Mouse (Mus musculus): ENCODE measurements around the gene Gpr158.

Gpr158 gene

DNA sequence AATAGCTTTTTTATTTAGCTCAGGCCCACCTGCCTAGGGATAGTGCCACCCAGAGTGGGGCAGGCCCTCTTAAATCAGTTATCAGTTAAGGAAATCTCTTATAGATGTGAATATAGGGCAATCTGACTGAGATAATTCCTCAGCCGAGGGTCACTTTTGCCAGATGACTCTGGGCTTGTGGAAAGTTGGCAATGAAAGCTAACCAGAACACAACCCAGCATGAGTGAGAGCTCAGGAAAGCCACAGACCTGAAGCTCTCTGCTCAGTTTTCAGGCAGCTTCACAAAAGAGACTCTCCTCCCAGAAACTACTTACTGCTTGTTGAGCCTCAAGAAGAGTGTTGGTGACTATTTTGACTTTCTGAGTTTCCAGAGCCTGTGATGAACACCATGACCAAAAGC is 264.8 kb downstream of the Gpr158 start:
- no peak for DNase-seq (ENCODE audit: low spot score)

- no peak for DNase-seq (ENCODE audit: low spot score)
Observed at GRCm38 (mm10) chr2:21665721-21666120, 298.4 kb downstream of the Gpr158 start.

GRCm38 (mm10) chr2:21676084-21676838 is 308.9 kb downstream of the Gpr158 start:
- DNase-seq (ENCODE audit: low spot score): no peak

GRCm38 (mm10) chr2:21676839-21677123 is 309.4 kb downstream of the Gpr158 start:
- no peak for DNase-seq (ENCODE audit: low spot score)

- DNase-seq (ENCODE audit: low spot score): no peak
Observed at GRCm38 (mm10) chr2:21680735-21681270, 313.5 kb downstream of the Gpr158 start.

GRCm38 (mm10) chr2:21684736-21685135 is 317.4 kb downstream of the Gpr158 start:
- DNase-seq (ENCODE audit: low spot score): no peak

DNA sequence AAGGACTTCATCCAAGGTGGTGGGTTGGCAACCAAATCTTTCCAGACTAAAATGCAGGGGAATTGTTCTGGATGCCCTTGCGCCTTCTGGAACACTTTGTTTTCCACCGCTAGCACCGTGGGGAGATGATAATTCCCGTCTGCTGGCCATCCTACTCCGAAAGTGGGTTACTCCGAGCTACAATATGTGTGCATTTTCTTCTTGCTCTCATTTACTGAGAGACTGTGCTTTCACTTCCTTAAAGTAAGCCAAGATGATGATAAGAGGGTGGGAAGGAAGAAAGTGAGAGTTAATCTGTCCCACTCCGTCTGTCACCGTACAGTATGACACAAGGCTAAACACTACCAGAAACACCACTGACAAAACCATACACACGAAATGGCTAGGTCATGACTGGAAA is 325.8 kb downstream of the Gpr158 start:
- DNase-seq (ENCODE audit: low spot score): no peak

- DNase-seq (ENCODE audit: low spot score): no peak
Observed at GRCm38 (mm10) chr2:21693807-21694594, 326.7 kb downstream of the Gpr158 start.

DNA sequence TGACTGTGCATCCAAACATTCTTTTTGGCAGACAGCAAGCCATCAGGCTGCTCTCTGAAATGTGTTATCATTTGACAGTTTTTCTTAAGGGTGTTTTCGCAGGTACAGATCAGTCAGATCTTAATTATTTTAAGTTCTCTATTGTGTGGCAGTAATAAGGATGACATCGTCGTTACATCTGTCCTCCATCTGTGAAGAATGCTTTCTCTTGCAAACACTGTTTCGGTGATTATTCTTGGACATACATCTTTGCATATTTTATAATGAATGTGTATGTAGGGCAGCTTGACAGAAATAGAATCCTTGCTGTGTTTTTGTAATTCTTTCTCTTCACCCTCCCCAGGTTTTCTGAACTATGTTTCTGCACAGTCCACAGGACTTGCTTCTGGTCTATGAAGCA is 360.7 kb downstream of the Gpr158 start:
- DNase-seq (ENCODE audit: low spot score): no peak

- no peak for DNase-seq (ENCODE audit: low spot score)
Observed at GRCm38 (mm10) chr2:21783721-21784120, 416.4 kb downstream of the Gpr158 start.

DNA sequence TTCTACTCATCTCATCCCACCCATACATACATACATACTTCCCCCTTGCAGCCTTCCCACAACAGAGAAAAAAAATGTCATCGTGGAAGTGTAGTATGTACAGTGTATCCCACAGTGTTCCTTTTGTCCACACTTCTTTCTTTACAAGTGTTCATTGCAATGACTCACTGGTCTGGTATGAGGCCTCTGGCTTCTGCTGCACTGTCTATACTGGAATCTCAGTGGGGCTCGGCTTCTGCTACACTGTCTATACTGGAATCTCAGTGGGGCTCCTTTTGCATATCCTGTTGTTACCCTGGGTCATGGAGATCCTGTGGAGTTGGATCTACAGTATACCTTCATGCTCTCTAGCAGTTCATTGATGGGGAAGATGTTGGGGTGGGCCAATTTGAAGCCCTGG is 425.8 kb downstream of the Gpr158 start:
- no peak for DNase-seq (ENCODE audit: low spot score)

DNA sequence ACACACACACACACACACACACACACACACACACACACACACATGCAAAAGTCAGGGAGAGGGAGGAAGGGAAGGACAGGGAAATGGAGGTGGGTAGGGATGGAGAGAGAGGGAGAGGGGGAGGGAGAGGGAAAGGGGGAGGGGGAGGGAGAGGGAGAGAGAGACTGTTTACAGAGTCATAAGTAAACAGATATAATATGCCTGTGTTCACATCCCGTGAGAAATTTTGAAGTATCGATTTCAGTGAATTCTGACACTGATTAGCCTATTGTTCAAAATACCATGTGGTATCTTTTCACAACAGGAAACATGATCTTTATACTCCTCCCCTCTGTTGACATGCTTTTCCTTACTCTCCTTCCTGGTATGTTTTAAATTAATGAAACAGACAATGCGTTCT is 432.3 kb downstream of the Gpr158 start:
- no peak for DNase-seq (ENCODE audit: low spot score)

- no peak for DNase-seq (ENCODE audit: low spot score)
Observed at GRCm38 (mm10) chr2:21800045-21800444, 432.7 kb downstream of the Gpr158 start.

- DNase-seq (ENCODE audit: low spot score): no peak
Observed at GRCm38 (mm10) chr2:21808510-21808909, 441.2 kb downstream of the Gpr158 start.

- no peak for DNase-seq (ENCODE audit: low spot score)
Observed at GRCm38 (mm10) chr2:21810431-21810830, 443.1 kb downstream of the Gpr158 start.

- no peak for DNase-seq (ENCODE audit: low spot score)
Observed at GRCm38 (mm10) chr2:21864061-21864460, 496.7 kb downstream of the Gpr158 start.

Measured in ovary, adult 18-20 months (tissue).